In the genomic region with DNA sequence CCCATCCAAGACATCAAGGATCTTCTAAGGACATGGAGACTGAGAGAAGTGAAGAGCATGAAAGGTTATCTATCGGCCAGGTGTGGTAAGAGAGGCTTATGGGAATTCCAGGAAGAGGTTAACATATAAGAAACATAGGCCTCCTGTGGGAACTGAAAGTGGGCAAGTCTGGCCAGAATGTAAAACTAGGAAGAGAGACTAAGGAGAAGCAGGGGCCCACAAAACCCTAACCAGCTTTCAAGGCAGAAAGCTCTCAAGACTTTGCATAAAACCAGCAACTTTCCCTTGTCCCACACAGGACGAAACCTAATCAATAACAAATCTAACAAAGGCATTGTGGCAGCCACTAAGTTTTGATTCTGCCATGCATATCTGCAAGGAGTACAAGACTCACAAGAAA, we compare ENCODE assay signal across 8 mouse cellular contexts. TPM values are rescaled to one million over a fixed set of nuclear protein-coding genes. Genes with fewer than 3 reads are reported as not detected.
DNase-seq lines count a peak whose midpoint lies in the region; ATAC-seq and TF ChIP-seq lines count a peak whose summit lies in the region.

No protein-coding gene starts in this region.

- peaks cover 45% of the 10 kb centered on the region for H3K4me1 ChIP-seq in kidney, embryonic 15.5 days
- H3K4me1 ChIP-seq in embryonic facial prominence, embryonic 11.5 days (ENCODE audit: control insufficient read depth, insufficient read depth, low read length): peaks cover 5% of the 10 kb centered on the region
- peaks cover 11% of the 10 kb centered on the region for H3K4me1 ChIP-seq in intestine, embryonic 14.5 days (replicated peaks; ENCODE audit: control insufficient read depth, insufficient read depth, low read length)

- H3K9ac ChIP-seq in kidney, embryonic 15.5 days: peak overlapping the region; percentile 87
- peak overlapping the region; percentile 25 for H3K9ac ChIP-seq in embryonic facial prominence, embryonic 11.5 days (replicated peaks; ENCODE audit: low read length)
- H3K9ac ChIP-seq in intestine, embryonic 14.5 days (ENCODE audit: low read length): no peak overlapping the region

- no peaks in the 10 kb centered on the region for H3K36me3 ChIP-seq in kidney, embryonic 15.5 days
- H3K36me3 ChIP-seq in embryonic facial prominence, embryonic 11.5 days (replicated peaks; ENCODE audit: control insufficient read depth, insufficient read depth, low read depth, low read length): no peaks in the 10 kb centered on the region
- no peaks in the 10 kb centered on the region for H3K36me3 ChIP-seq in intestine, embryonic 14.5 days (ENCODE audit: control insufficient read depth, insufficient read depth, low read length)
- H3K36me3 ChIP-seq in myocyte (ENCODE audit: control insufficient read depth, insufficient read depth): no peaks in the 10 kb centered on the region

- H3K9me3 ChIP-seq in kidney, embryonic 15.5 days (replicated peaks): no peaks in the 10 kb centered on the region
- H3K9me3 ChIP-seq in embryonic facial prominence, embryonic 11.5 days (replicated peaks; ENCODE audit: control insufficient read depth, low read length): no peaks in the 10 kb centered on the region
- no peaks in the 10 kb centered on the region for H3K9me3 ChIP-seq in intestine, embryonic 14.5 days (ENCODE audit: control insufficient read depth, low read length)

- H3K4me3 ChIP-seq in kidney, embryonic 15.5 days (replicated peaks): peak overlapping the region; percentile 84
- H3K4me3 ChIP-seq in embryonic facial prominence, embryonic 11.5 days (ENCODE audit: low read depth, low read length): no peak overlapping the region; the same call in 1 of the 2 replicates
- H3K4me3 ChIP-seq in intestine, embryonic 14.5 days (ENCODE audit: low read depth, low read length): peak overlapping the region; percentile 75
- peak overlapping the region; percentile 80 for H3K4me3 ChIP-seq in myocyte

- no peak overlapping the region for H3K27ac ChIP-seq in kidney, embryonic 15.5 days
- no peak overlapping the region for H3K27ac ChIP-seq in embryonic facial prominence, embryonic 11.5 days (replicated peaks; ENCODE audit: low read depth, low read length)
- no peak overlapping the region for H3K27ac ChIP-seq in intestine, embryonic 14.5 days (ENCODE audit: low read depth)

- no peak for TF ChIP-seq POLR2A in myocyte (IDR thresholded peaks at IDR 0.05; ENCODE audit: insufficient read length, low read depth)

- DNase-seq in kidney, postnatal 14 days: no peak
- no peak for DNase-seq in embryonic facial prominence, embryonic 11.5 days (ENCODE audit: low spot score)
- no peak for DNase-seq in intestine, embryonic 14.5 days (ENCODE audit: low spot score)
- DNase-seq in cerebellum, postnatal 36 days: no peak
- no peak for DNase-seq in cerebellum, adult 9-10 months
- DNase-seq in frontal cortex, postnatal 25 days (ENCODE audit: low spot score in 2 of 2): no peak

- H3ac ChIP-seq in myocyte (ENCODE audit: control insufficient read depth, insufficient read length): no peak overlapping the region

- 78% methylated on average over 2 of the region's 2 CpGs for WGBS in kidney, embryonic 15.5 days
- 80% methylated on average over 2 of the region's 2 CpGs for WGBS in embryonic facial prominence, embryonic 11.5 days
- WGBS in intestine, embryonic 14.5 days: 73% methylated on average over 2 of the region's 2 CpGs

- ATAC-seq in kidney, embryonic 15.5 days (replicated peaks; ENCODE audit: low FRiP score): no peak
- ATAC-seq in embryonic facial prominence, embryonic 11.5 days (replicated peaks; ENCODE audit: insufficient number of reproducible peaks, low FRiP score, low TSS enrichment, low read depth): no peak
- no peak for ATAC-seq in intestine, embryonic 14.5 days (replicated peaks; ENCODE audit: low FRiP score, low TSS enrichment, low read depth)

- peaks cover 58% of the 10 kb centered on the region for H3K79me2 ChIP-seq in myocyte (ENCODE audit: control insufficient read depth, insufficient read depth)

- H3K27me3 ChIP-seq in kidney, embryonic 15.5 days: no peaks in the 10 kb centered on the region
- no peaks in the 10 kb centered on the region for H3K27me3 ChIP-seq in embryonic facial prominence, embryonic 11.5 days (ENCODE audit: control insufficient read depth, insufficient read depth, low read length)
- H3K27me3 ChIP-seq in intestine, embryonic 14.5 days (replicated peaks; ENCODE audit: control insufficient read depth, insufficient read depth, low read length): no peaks in the 10 kb centered on the region
- H3K27me3 ChIP-seq in myocyte (ENCODE audit: control insufficient read depth, insufficient read depth, insufficient read length): no peaks in the 10 kb centered on the region

- peak overlapping the region; percentile 79 for H3K4me2 ChIP-seq in kidney, embryonic 15.5 days
- H3K4me2 ChIP-seq in embryonic facial prominence, embryonic 11.5 days (ENCODE audit: low read depth, low read length): peak overlapping the region; percentile 81; the same call in 1 of the 2 replicates
- peak overlapping the region; percentile 82 for H3K4me2 ChIP-seq in intestine, embryonic 14.5 days (ENCODE audit: low read length)
- peak overlapping the region; percentile 99 for H3K4me2 ChIP-seq in myocyte (ENCODE audit: low read depth)

TF ChIP-seq in myocyte, 11 proteins besides CTCF, POLR2A, EP300 and RAD21:
- TF ChIP-seq MYOG (IDR thresholded peaks at IDR 0.05; ENCODE audit: control insufficient read depth in 1 of 3, insufficient read depth in 1 of 3, insufficient read length in 2 of 3, low read depth in 2 of 3) (no peak), CEBPB (IDR thresholded peaks at IDR 0.05; ENCODE audit: insufficient read depth, poor library complexity, severe bottlenecking) (no peak), TCF3 (IDR thresholded peaks at IDR 0.05; ENCODE audit: insufficient read length, low read depth) (no peak), E2F4 (IDR thresholded peaks at IDR 0.05; ENCODE audit: insufficient read depth) (no peak), SRF (IDR thresholded peaks at IDR 0.05; ENCODE audit: control insufficient read depth, insufficient read length, low read depth) (no peak), TCF12 (IDR thresholded peaks at IDR 0.05; ENCODE audit: insufficient read depth, poor library complexity, severe bottlenecking) (no peak), REST (IDR thresholded peaks at IDR 0.05; ENCODE audit: insufficient read depth, insufficient read length) (no peak), MAX (IDR thresholded peaks at IDR 0.05; ENCODE audit: low read depth) (no peak), POLR2AphosphoS2 (IDR thresholded peaks at IDR 0.05; ENCODE audit: insufficient read length, low read depth) (no peak), USF1 (IDR thresholded peaks at IDR 0.05; ENCODE audit: low read depth) (no peak), MYOD1 (IDR thresholded peaks at IDR 0.05; ENCODE audit: control insufficient read depth in 1 of 3, insufficient read length in 2 of 3, low read depth in 2 of 3) (no peak)

RNA-seq across cellular contexts. Expression of gene Lcmt1, which starts 1.4 kb away (rescaled TPM):
- 54.5 and 54.9 TPM in 2 replicates for polyA plus RNA-seq in kidney, embryonic 15.5 days (2015; fragmentation: Nextera tagmentation; extraction: Ambion mirVana)
- polyA plus RNA-seq in embryonic facial prominence, embryonic 11.5 days (2014; fragmentation: Nextera tagmentation; extraction: Ambion mirVana): 68.7 and 74.1 TPM in 2 replicates
- 46.3 and 48.8 TPM in 2 replicates for polyA plus RNA-seq in intestine, embryonic 14.5 days (2014; fragmentation: Nextera tagmentation; extraction: Ambion mirVana)
- polyA plus RNA-seq in myocyte (2012; fragmentation: generic; extraction: Trizol): 28.4 TPM

RNA-seq across cellular contexts. Expression of gene Arhgap17, which starts 1.5 kb away (rescaled TPM):
- 23.7 and 25.2 TPM in 2 replicates for polyA plus RNA-seq in kidney, embryonic 15.5 days (2015; fragmentation: Nextera tagmentation; extraction: Ambion mirVana)
- 26.8 and 27.1 TPM in 2 replicates for polyA plus RNA-seq in embryonic facial prominence, embryonic 11.5 days (2014; fragmentation: Nextera tagmentation; extraction: Ambion mirVana)
- polyA plus RNA-seq in intestine, embryonic 14.5 days (2014; fragmentation: Nextera tagmentation; extraction: Ambion mirVana): 27.2 and 28.9 TPM in 2 replicates
- polyA plus RNA-seq in myocyte (2012; fragmentation: generic; extraction: Trizol): 18.0 TPM
